24 mouse cellular contexts compared by ENCODE assay signal in the genomic region with DNA sequence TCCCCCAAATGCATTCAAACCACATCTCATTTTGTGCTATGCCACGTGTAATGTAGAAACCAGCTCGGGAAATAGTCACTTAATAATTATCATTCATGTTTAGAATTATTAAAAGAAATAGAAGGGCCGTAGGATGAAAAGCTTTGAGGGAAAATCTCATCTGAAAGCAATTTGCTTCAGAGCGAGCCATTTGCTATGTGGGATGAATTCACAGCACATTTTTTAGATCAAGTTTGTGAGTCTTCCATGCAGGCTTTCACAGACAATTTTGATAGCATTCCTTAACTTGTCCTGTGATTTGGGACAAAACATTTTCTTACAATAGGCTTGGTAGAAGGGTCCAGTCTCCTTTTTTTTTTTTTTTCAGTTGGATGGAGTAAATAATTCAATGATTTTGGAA.
"Had no signal": no experiment of that assay in that cellular context is flagged by ENCODE, and none has a peak within 500 bp of the region (broad histone marks: within the 10 kb centered on the region; RNA-seq: fewer than 3 reads in every experiment).

No protein-coding gene starts in this region.

- H3K27ac ChIP-seq: heart, adult 2 months; hindbrain, embryonic 10.5 days; hindbrain, embryonic 12.5 days; intestine, embryonic 15.5 days; kidney, embryonic 15.5 days; kidney, postnatal 0 days; left cerebral cortex, adult 2 months; liver, embryonic 12.5 days; liver, embryonic 14.5 days had no signal

- ATAC-seq: hindbrain, embryonic 16.5 days; inflammation-experienced regulatory T-cells, adult 6 months; intestine, embryonic 15.5 days; liver, embryonic 12.5 days had no signal

- H3K4me2 ChIP-seq: heart, embryonic 12.5 days; hindbrain, embryonic 12.5 days; intestine, embryonic 15.5 days; kidney, embryonic 15.5 days; limb, embryonic 13.5 days; liver, embryonic 12.5 days had no signal

- H3K9me3 ChIP-seq: heart, embryonic 12.5 days; hindbrain, embryonic 10.5 days; hindbrain, embryonic 12.5 days; intestine, embryonic 15.5 days; kidney, embryonic 15.5 days; limb, embryonic 13.5 days; liver, embryonic 12.5 days had no signal

- H3K9ac ChIP-seq: heart, embryonic 12.5 days; hindbrain, embryonic 12.5 days; intestine, embryonic 15.5 days; kidney, embryonic 15.5 days; limb, embryonic 13.5 days; liver, embryonic 12.5 days; liver, embryonic 14.5 days had no signal

- DNase-seq: gastrocnemius, postnatal 14 days; gastrocnemius, postnatal 36 days; heart, adult 11 months; heart, adult 2 months; heart, postnatal 10 days; heart, postnatal 4 days; kidney, adult 11 months; kidney, adult 2 months; kidney, adult 9 months; kidney, postnatal 14 days; kidney, postnatal 36 days; liver had no signal

- H3K27me3 ChIP-seq: heart, embryonic 12.5 days; hindbrain, embryonic 12.5 days; intestine, embryonic 15.5 days; kidney, embryonic 15.5 days; limb, embryonic 13.5 days; liver, embryonic 12.5 days had no signal

- H3K4me1 ChIP-seq: heart, embryonic 12.5 days; hindbrain, embryonic 10.5 days; hindbrain, embryonic 12.5 days; intestine, embryonic 15.5 days; liver, embryonic 12.5 days had no signal

- H3K36me3 ChIP-seq: heart, embryonic 12.5 days; hindbrain, embryonic 10.5 days; hindbrain, embryonic 12.5 days; intestine, embryonic 15.5 days; kidney, embryonic 15.5 days; limb, embryonic 13.5 days; liver, embryonic 12.5 days had no signal

- H3K4me3 ChIP-seq: heart, adult 2 months; heart, embryonic 12.5 days; hindbrain, embryonic 10.5 days; hindbrain, embryonic 12.5 days; intestine, embryonic 15.5 days; kidney, embryonic 15.5 days; left cerebral cortex, adult 2 months; limb, embryonic 13.5 days; liver, embryonic 12.5 days had no signal
